Mouse (Mus musculus) right cerebral cortex, postnatal 10 days (tissue): ENCODE measurements around the gene Larp4.

Experiments
- DNase-seq, 2 experiments: peaks; one replicate each; pipeline ENCODE4 v3.0.0; 2021; ENCODE audit warnings: low spot score in 2 of 2

Gene Larp4

GRCm38 (mm10) chr15:100057698-100058097, 87.8 kb downstream of the Larp4 start:
- no peak for DNase-seq

- DNase-seq: no peak
Observed at GRCm38 (mm10) chr15:100058143-100058542, 88.3 kb downstream of the Larp4 start.

- DNase-seq: no peak
Observed at GRCm38 (mm10) chr15:100058912-100059311, 89.0 kb downstream of the Larp4 start.

GRCm38 (mm10) chr15:100059626-100060311, 89.9 kb downstream of the Larp4 start:
- DNase-seq: no peak

GRCm38 (mm10) chr15:100060513-100061140, 90.8 kb downstream of the Larp4 start:
- DNase-seq: no peak

GRCm38 (mm10) chr15:100061377-100061776, 91.5 kb downstream of the Larp4 start:
- no peak for DNase-seq

GRCm38 (mm10) chr15:100063229-100063773, 93.4 kb downstream of the Larp4 start:
- DNase-seq: no peak
